Mouse (Mus musculus): ENCODE measurements at regions not wholly inside any gene's neighbourhood (a gene's known extent, or its start where the extent isn't known, plus 50 kb on each side); places are given as distances from the start of the nearest gene placed in this dataset.

- no peak for TF ChIP-seq CTCF (IDR thresholded peaks at IDR 0.05; ENCODE audit: insufficient read depth, low read length)
- no peak for TF ChIP-seq POLR2A (IDR thresholded peaks at IDR 0.05; ENCODE audit: borderline replicate concordance, extremely low read depth, low read depth, low read length)
Measured at GRCm38 (mm10) chr16:79398476-79398875, 307.6 kb upstream of the Tmprss15 start.

Data from lung, adult 2 months (tissue).